Mouse (Mus musculus) hindbrain, postnatal 0 days (tissue): Measurements from ENCODE around the gene Olfr224. TPM values are rescaled to one million over a fixed set of nuclear protein-coding genes. Genes with fewer than 3 reads are reported as not detected.
"Not testable (repeated sequence)": the region's sequence is repeated elsewhere in the genome, so short reads cannot be mapped to it uniquely, and the experiment has no call there.

Source experiments
- ATAC-seq: fragments of 200-750 bp; cut with Nextera tagmentation; 2 replicates; pipeline ENCODE4 v1.8.0; 2017; ENCODE audit warnings: mild to moderate bottlenecking, moderate TSS enrichment, moderate library complexity
- DNase-seq: peaks from one replicate; pipeline ENCODE4 v3.0.0-alpha.2; 2015; ENCODE audit warnings: low spot score
- H3K27ac ChIP-seq: fragments of 300-500 bp; sonication (generic); 2 replicates; pipeline ENCODE4 v1.5.1; 2014; ENCODE audit warnings: mild to moderate bottlenecking
- H3K27me3 ChIP-seq: fragments of 300-500 bp; sonication (generic); 2 replicates; pipeline ENCODE4 v1.6.1; 2014; ENCODE audit warnings: low read length, mixed read lengths; ENCODE audit not compliant: insufficient read depth
- H3K36me3 ChIP-seq: fragments of 300-500 bp; sonication (generic); 2 replicates; pipeline ENCODE4 v1.6.1; 2014; ENCODE audit warnings: low read length, mixed read lengths; ENCODE audit not compliant: insufficient read depth
- H3K4me1 ChIP-seq: fragments of 300-500 bp; sonication (generic); 2 replicates; pipeline ENCODE4 v1.6.1; 2014; ENCODE audit warnings: antibody characterized with exemption, low read length, mixed read lengths; ENCODE audit not compliant: insufficient read depth
- H3K4me2 ChIP-seq: fragments of 300-500 bp; sonication (generic); 2 replicates; pipeline ENCODE4 v1.6.1; 2014; ENCODE audit warnings: low read depth, mild to moderate bottlenecking, low read length, moderate library complexity, mixed read lengths
- H3K4me3 ChIP-seq: fragments of 300-500 bp; sonication (generic); 2 replicates; pipeline ENCODE4 v1.5.1; 2014; ENCODE audit warnings: low read length
- H3K9ac ChIP-seq: fragments of 300-500 bp; sonication (generic); replicated peaks from 2 replicates; pipeline ENCODE4 v1.6.1; 2014; ENCODE audit warnings: mild to moderate bottlenecking, low read length, moderate library complexity, mixed read lengths
- H3K9me3 ChIP-seq: fragments of 300-500 bp; sonication (generic); 2 replicates; pipeline ENCODE4 v1.6.1; 2016; ENCODE audit warnings: low read length, mixed read lengths
- CTCF ChIP-seq: IDR thresholded peaks from 2 replicates; pipeline ENCODE4 v1.5.1; 2016; ENCODE audit warnings: antibody characterized with exemption, control low read depth, low read depth
- WGBS: fragments of 180-500 bp; shearing (Covaris S2); extraction: QIAGEN DNeasy Blood & Tissue Kit; methylation state at CpG from one replicate; pipeline ENCODE4 v1.1.7; 2014; 5-methylcytosine and 5-hydroxymethylcytosine counted together
- polyA plus RNA-seq: library from polyadenylated mRNA; unstranded; fragments of >200 nt; fragmentation: Nextera tagmentation; extraction: Ambion mirVana; gene quantifications from 2 replicates; pipeline ENCODE4 v1.2.1, GENCODE M21; 2015
- total RNA-seq: library from RNA; depleted of rRNA; stranded (reverse); fragments of >200 nt; gene quantifications from 2 replicates; pipeline ENCODE4 v1.2.3, GENCODE M21; 2014

The Olfr224 gene
- total and polyA plus RNA-seq, 2 experiments from 2014 or later = 0.08 TPM; not detected in 1

- WGBS = 43% methylated on average over 3 of the region's 3 CpGs
- DNase-seq = peak; percentile 27
Measured at GRCm38 (mm10) chr11:58588620-58589250, 18.4 kb upstream of the Olfr224 start.

GRCm38 (mm10) chr11:58587898-58588348 is 17.6 kb upstream of the Olfr224 start:
- Histone ChIP-seq H3K4me1 (no peaks in the 10 kb centered on the region), H3K4me2 (no peak overlapping the region), H3K9ac (no peak overlapping the region), H3K9me3 (no peaks in the 10 kb centered on the region), H3K27ac (no peak overlapping the region), H3K36me3 (no peaks in the 10 kb centered on the region), H3K4me3 (no peak overlapping the region), H3K27me3 (no peaks in the 10 kb centered on the region)
- DNase-seq = peak; percentile 47
- ATAC-seq = no peak
- TF ChIP-seq CTCF = peak; percentile 85
- 66% methylated on average over 7 of the region's 7 CpGs for WGBS

More at GRCm38 (mm10) chr11:58588620-58589250, 18.4 kb upstream of the Olfr224 start:
- H3K9me3 ChIP-seq = no peaks in the 10 kb centered on the region
- H3K36me3 ChIP-seq = no peaks in the 10 kb centered on the region
- no peak for ATAC-seq
- H3K27ac ChIP-seq = no peak overlapping the region
- no peaks in the 10 kb centered on the region for H3K27me3 ChIP-seq
- TF ChIP-seq CTCF = no peak
- H3K9ac ChIP-seq = no peak overlapping the region
- H3K4me1 ChIP-seq = no peaks in the 10 kb centered on the region
- no peak overlapping the region for H3K4me3 ChIP-seq
- H3K4me2 ChIP-seq = no peak overlapping the region

GRCm38 (mm10) chr11:58578636-58579035 is 8.3 kb upstream of the Olfr224 start:
- no peaks in the 10 kb centered on the region for H3K9me3 ChIP-seq
- no peaks in the 10 kb centered on the region for H3K4me1 ChIP-seq
- no peak overlapping the region for H3K4me2 ChIP-seq
- DNase-seq (peak; percentile 55), ATAC-seq (no peak)
- no peak overlapping the region for H3K9ac ChIP-seq
- no peaks in the 10 kb centered on the region for H3K36me3 ChIP-seq
- TF ChIP-seq CTCF = no peak
- no peak overlapping the region for H3K27ac ChIP-seq
- 55% methylated on average over 8 of the region's 8 CpGs for WGBS
- H3K4me3 ChIP-seq = no peak overlapping the region
- H3K27me3 ChIP-seq = no peaks in the 10 kb centered on the region

GRCm38 (mm10) chr11:58577430-58577829 is 7.1 kb upstream of the Olfr224 start, which contains the start of gene Olfr325:
TSS of gene Olfr325 (plus strand) at chr11:58577730.
- no peak for TF ChIP-seq CTCF
- no peak within 1 kb of the TSS for H3K27ac ChIP-seq
- H3K27me3 ChIP-seq = no peaks in the 10 kb centered on the region
- no peak within 1 kb of the TSS for H3K4me3 ChIP-seq
- H3K4me1 ChIP-seq = no peaks in the 10 kb centered on the region
- no peak for ATAC-seq
- H3K4me2 ChIP-seq = no peak within 1 kb of the TSS
- H3K9ac ChIP-seq = no peak within 1 kb of the TSS
- WGBS = 79% methylated on average over 1 of the region's 1 CpGs
- H3K36me3 ChIP-seq = no peaks in the 10 kb centered on the region
- H3K9me3 ChIP-seq = no peaks in the 10 kb centered on the region
- DNase-seq = no peak

- WGBS = 71% methylated on average over 1 of the region's 1 CpGs
Measured at GRCm38 (mm10) chr11:58555536-58555935, 14.8 kb downstream of the Olfr224 start, which contains the start of gene Olfr328. TSS of gene Olfr328 (minus strand) at chr11:58555636.

GRCm38 (mm10) chr11:58546322-58546721 is 24.0 kb downstream of the Olfr224 start, which contains the start of gene Olfr329-ps:
TSS of gene Olfr329-ps (minus strand) at chr11:58546422.
- H3K4me1 ChIP-seq = no peaks in the 10 kb centered on the region
- ATAC-seq = no peak
- H3K4me2 ChIP-seq = no peak within 1 kb of the TSS
- H3K27ac ChIP-seq = no peak within 1 kb of the TSS
- H3K9ac ChIP-seq = no peak within 1 kb of the TSS
- H3K4me3 ChIP-seq = no peak within 1 kb of the TSS
- no peaks in the 10 kb centered on the region for H3K36me3 ChIP-seq
- no peak for DNase-seq
- H3K9me3 ChIP-seq = no peaks in the 10 kb centered on the region
- H3K27me3 ChIP-seq = no peaks in the 10 kb centered on the region
- WGBS = 83% methylated on average over 5 of the region's 5 CpGs
- no peak for TF ChIP-seq CTCF

More at GRCm38 (mm10) chr11:58555536-58555935, 14.8 kb downstream of the Olfr224 start, which contains the start of gene Olfr328:
- H3K9ac ChIP-seq = no peak within 1 kb of the TSS
- H3K36me3 ChIP-seq = no peaks in the 10 kb centered on the region
- H3K27ac ChIP-seq = no peak within 1 kb of the TSS
- no peak for ATAC-seq
- no peaks in the 10 kb centered on the region for H3K27me3 ChIP-seq
- no peak for DNase-seq
- no peaks in the 10 kb centered on the region for H3K4me1 ChIP-seq
- H3K4me3 ChIP-seq = no peak within 1 kb of the TSS
- H3K9me3 ChIP-seq = no peaks in the 10 kb centered on the region
- TF ChIP-seq CTCF = no peak
- H3K4me2 ChIP-seq = no peak within 1 kb of the TSS

GRCm38 (mm10) chr11:58534736-58535135 is 35.6 kb downstream of the Olfr224 start, which contains the start of gene Olfr330:
TSS of gene Olfr330 (minus strand) at chr11:58534836.
- not testable (repeated sequence) for H3K4me2 ChIP-seq, H3K36me3 ChIP-seq, H3K4me1 ChIP-seq, H3K4me3 ChIP-seq, H3K27me3 ChIP-seq, ATAC-seq, DNase-seq, H3K9me3 ChIP-seq, H3K27ac ChIP-seq, H3K9ac ChIP-seq

- not testable (repeated sequence) for DNase-seq, H3K27ac ChIP-seq, H3K4me2 ChIP-seq, H3K4me1 ChIP-seq, H3K27me3 ChIP-seq, H3K4me3 ChIP-seq, ATAC-seq, H3K36me3 ChIP-seq, H3K9me3 ChIP-seq, H3K9ac ChIP-seq
- WGBS = 94% methylated on average over 7 of the region's 9 CpGs
Measured at GRCm38 (mm10) chr11:58519756-58520155, 50.6 kb downstream of the Olfr224 start.

GRCm38 (mm10) chr11:58518916-58519315 is 51.4 kb downstream of the Olfr224 start:
- H3K9ac ChIP-seq, DNase-seq, H3K27ac ChIP-seq, H3K9me3 ChIP-seq, H3K4me2 ChIP-seq, ATAC-seq, H3K36me3 ChIP-seq, H3K4me3 ChIP-seq, H3K27me3 ChIP-seq, H3K4me1 ChIP-seq: not testable (repeated sequence)
- 96% methylated on average over 17 of the region's 18 CpGs for WGBS
